Mouse (Mus musculus) limb, embryonic 11.5 days (tissue): ENCODE data around the gene Ctsw. TPM values are rescaled to one million over a fixed set of nuclear protein-coding genes. Genes with fewer than 3 reads are reported as not detected.
"Not testable (repeated sequence)": the region's sequence is repeated elsewhere in the genome, so short reads cannot be mapped to it uniquely, and the experiment has no call there.

Experiments used
- ATAC-seq: fragments of 200-750 bp; cut with Nextera tagmentation; 2 replicates; pipeline ENCODE4 v1.8.0; 2017; ENCODE audit warnings: low read depth; ENCODE audit not compliant: insufficient number of reproducible peaks, low FRiP score, low TSS enrichment
- DNase-seq: peaks from one replicate; pipeline ENCODE4 v3.0.0-alpha.2; 2015; ENCODE audit warnings: low spot score
- H3K27ac ChIP-seq: fragments of 300-500 bp; sonication (generic); replicated peaks from 2 replicates; pipeline ENCODE4 v1.5.1; 2014; ENCODE audit warnings: low read depth, mild to moderate bottlenecking, low read length
- H3K27me3 ChIP-seq: fragments of 300-500 bp; sonication (generic); 2 replicates; pipeline ENCODE4 v1.6.1; 2014; ENCODE audit warnings: mild to moderate bottlenecking, low read length, mixed read lengths; ENCODE audit not compliant: control insufficient read depth, insufficient read depth
- H3K36me3 ChIP-seq: fragments of 300-500 bp; sonication (generic); 2 replicates; pipeline ENCODE4 v1.6.1; 2014; ENCODE audit warnings: mild to moderate bottlenecking, low read length, moderate library complexity, mixed read lengths; ENCODE audit not compliant: control insufficient read depth, insufficient read depth
- H3K4me1 ChIP-seq: fragments of 300-500 bp; sonication (generic); 2 replicates; pipeline ENCODE4 v1.6.1; 2014; ENCODE audit warnings: low read length, mixed read lengths; ENCODE audit not compliant: control insufficient read depth, insufficient read depth
- H3K4me2 ChIP-seq: fragments of 300-500 bp; sonication (generic); 2 replicates; pipeline ENCODE4 v1.6.1; 2014; ENCODE audit warnings: low read depth, mild to moderate bottlenecking, moderate library complexity; ENCODE audit not compliant: severe bottlenecking
- H3K4me3 ChIP-seq: fragments of 300-500 bp; sonication (generic); 2 replicates; pipeline ENCODE4 v1.5.1; 2014; ENCODE audit warnings: low read depth, low read length
- H3K9ac ChIP-seq: fragments of 300-500 bp; sonication (generic); 2 replicates; pipeline ENCODE4 v1.6.1; 2014; ENCODE audit warnings: mild to moderate bottlenecking, low read length
- H3K9me3 ChIP-seq: fragments of 300-500 bp; sonication (generic); 2 replicates; pipeline ENCODE4 v1.6.1; 2016; ENCODE audit warnings: low read length; ENCODE audit not compliant: control insufficient read depth
- WGBS: fragments of 180-500 bp; shearing (Covaris S2); extraction: QIAGEN DNeasy Blood & Tissue Kit; methylation state at CpG from one replicate; pipeline ENCODE4 v1.1.7; 2014; 5-methylcytosine and 5-hydroxymethylcytosine counted together
- polyA plus RNA-seq: library from polyadenylated mRNA; unstranded; fragments of >200 nt; fragmentation: Nextera tagmentation; extraction: Ambion mirVana; gene quantifications from 2 replicates; pipeline ENCODE4 v1.2.1, GENCODE M21; 2014

Ctsw gene
- polyA plus RNA-seq, 1 experiment from 2014 or later: 1.0 TPM

DNA sequence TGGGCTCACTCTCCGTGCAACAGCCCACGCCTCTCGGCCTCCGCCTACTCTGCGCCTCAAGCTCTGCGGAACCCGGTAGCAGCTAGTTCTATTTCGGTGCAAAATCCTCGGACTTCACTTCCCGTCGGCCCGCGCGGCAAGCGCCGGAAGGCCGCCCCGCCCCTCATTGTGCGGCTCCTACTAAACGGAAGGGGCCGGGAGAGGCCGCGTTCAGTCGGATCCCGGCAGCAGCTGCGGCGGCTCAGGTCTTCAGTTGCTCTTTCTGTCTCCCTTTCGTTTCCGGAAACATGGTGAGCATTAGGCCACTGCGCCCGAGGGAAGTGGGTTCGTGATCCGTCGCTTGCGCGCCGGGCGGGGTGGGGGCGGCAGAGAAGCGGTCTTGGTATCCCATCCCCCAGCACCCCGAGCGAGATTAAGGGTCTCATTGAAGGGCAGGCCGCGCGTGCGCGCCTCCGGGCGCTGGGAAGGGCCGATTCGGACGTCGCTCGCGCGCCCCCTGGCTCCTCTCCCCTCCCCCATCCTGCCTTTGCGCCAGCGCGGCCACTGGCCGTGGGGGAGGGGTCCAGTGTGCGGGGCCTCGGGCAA lies 22.1 kb upstream of the Ctsw start, which contains the start of gene Cfl1:
TSS of gene Cfl1 (plus strand) at position 143 of the 585 bp plus-strand sequence.
- H3K27ac ChIP-seq: peak within 1 kb of the TSS; percentile 97
- no peaks in the 10 kb centered on the region for H3K9me3 ChIP-seq
- peaks cover 9% of the 10 kb centered on the region; the same call in 1 of the 2 replicates for H3K4me1 ChIP-seq
- ATAC-seq (peak; percentile 45), DNase-seq (peak; percentile 96)
- H3K27me3 ChIP-seq: no peaks in the 10 kb centered on the region
- under 1% methylated on average over 62 of the region's 62 CpGs for WGBS
- peak within 1 kb of the TSS; percentile 94 for H3K9ac ChIP-seq
- H3K36me3 ChIP-seq: peaks cover 20% of the 10 kb centered on the region
- H3K4me2 ChIP-seq: peak within 1 kb of the TSS; percentile 59
- peak within 1 kb of the TSS; percentile 100 for H3K4me3 ChIP-seq

DNA sequence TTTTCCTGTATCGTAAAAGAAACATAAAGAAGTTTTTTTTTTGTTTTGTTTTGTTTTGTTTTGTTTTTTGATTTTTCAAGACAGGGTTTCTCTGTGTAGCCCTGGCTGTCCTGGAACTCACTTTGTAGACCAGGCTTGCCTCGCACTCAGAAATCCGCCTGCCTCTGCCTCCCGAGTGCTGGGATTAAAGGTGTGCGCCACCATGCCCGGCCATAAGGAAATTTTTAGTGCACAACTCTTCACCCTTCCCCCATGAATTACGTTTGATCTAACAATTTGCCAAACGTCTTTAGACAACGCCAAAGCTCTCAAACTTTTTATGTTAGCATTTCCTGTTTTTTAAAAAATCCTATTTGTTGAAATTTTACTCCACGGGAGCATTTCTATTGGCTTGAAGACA lies 21.4 kb upstream of the Ctsw start:
- not testable (repeated sequence) for H3K27me3 ChIP-seq, DNase-seq, H3K4me1 ChIP-seq, ATAC-seq, H3K9ac ChIP-seq, H3K9me3 ChIP-seq
- Histone ChIP-seq H3K4me2 (peak overlapping the region; percentile 20; the same call in 1 of the 2 replicates), H3K4me3 (peak overlapping the region; percentile 100; the same call in 1 of the 2 replicates), H3K36me3 (peaks cover 21% of the 10 kb centered on the region), H3K27ac (peak overlapping the region; percentile 97; the same call in 1 of the 2 replicates)
- WGBS: 57% methylated on average over 10 of the region's 10 CpGs

DNA sequence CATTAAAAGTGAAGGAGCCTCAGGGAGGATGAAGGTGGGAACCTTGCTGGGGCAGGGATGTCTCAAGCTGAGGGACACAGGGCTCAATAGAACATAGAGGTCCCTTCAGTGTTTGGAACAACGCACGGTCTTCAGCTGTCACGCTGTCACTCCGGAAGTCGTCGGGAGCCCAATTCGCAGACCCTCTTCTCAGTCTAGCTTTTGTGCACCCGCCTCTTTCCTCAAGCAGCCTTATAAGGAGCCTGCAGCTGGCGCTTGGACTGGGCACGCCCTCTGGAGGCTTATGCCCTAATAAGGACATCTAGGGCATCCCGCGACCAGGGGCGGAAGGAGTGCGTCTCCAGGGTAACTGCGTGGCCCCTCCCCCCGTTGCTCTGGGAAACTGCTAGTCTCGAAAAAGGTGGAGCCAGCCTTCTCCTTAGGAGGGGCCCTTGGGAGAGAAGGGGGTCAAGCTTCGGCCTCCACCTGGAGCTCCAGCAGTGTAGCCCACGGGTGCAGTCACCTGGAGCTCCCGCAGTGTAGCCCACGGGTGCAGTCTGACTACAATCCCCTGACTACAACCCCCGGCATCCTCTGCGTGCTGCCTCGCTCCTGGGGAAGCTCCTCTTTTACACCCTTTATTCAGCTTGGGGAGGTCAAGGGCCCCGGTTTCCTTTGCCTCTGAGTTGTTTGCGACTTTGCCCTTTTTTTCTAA lies 20.7 kb upstream of the Ctsw start:
- DNase-seq (peak; percentile 99), ATAC-seq (peak; percentile 80)
- Histone ChIP-seq H3K9ac (peak overlapping the region; percentile 47), H3K4me1 (peaks cover 9% of the 10 kb centered on the region; the same call in 1 of the 2 replicates), H3K36me3 (peaks cover 19% of the 10 kb centered on the region), H3K27ac (peak overlapping the region; percentile 90), H3K27me3 (no peaks in the 10 kb centered on the region), H3K4me2 (peak overlapping the region; percentile 59), H3K4me3 (peak overlapping the region; percentile 41), H3K9me3 (no peaks in the 10 kb centered on the region)
- under 1% methylated on average over 26 of the region's 26 CpGs for WGBS

DNA sequence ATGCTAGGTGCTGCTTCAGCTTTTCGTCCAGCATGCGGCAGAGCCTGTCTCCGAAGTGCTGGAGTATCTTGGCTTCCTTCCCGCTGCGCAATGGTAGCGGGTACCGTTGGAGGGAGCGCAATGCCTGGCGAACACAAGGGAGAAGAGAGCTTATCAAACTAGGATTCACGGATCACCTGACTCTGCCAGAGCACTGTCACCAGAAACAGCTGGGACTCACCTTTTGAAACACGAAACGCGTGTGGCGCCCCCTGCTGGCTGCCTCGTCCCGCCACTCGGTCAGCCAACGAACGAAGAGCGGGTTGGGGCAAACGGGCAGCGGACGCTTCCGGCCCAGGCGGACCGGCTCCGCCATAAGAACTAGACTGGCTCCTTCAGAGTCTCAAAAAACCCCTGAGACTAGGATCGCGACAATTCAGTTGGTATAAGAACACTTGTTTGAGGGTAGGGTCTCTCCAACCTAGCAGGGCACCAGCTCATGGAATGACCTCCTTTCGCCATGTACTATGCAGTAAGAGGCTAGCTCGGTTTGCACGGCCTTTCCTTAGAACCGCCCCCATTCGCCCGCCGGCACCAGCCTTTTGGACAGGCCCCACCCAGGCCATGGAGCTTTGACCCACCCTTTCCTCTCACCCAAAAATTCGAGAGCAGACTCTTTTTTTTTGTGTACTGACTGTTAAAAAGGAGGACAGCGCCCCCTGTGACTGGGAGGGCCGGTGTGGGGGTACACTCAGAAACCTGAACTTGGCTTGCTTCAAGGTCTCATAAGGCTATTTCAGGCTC lies 19.7 kb upstream of the Ctsw start, which contains the start of gene Mus81:
TSS of gene Mus81 (minus strand) at position 635 of the 783 bp plus-strand sequence.
- ATAC-seq: peak; percentile 80
- Histone ChIP-seq H3K27ac (peak within 1 kb of the TSS; percentile 90), H3K4me1 (peaks cover 9% of the 10 kb centered on the region; the same call in 1 of the 2 replicates), H3K9me3 (no peaks in the 10 kb centered on the region), H3K36me3 (peaks cover 15% of the 10 kb centered on the region), H3K4me2 (peak within 1 kb of the TSS; percentile 59), H3K27me3 (no peaks in the 10 kb centered on the region), H3K9ac (peak within 1 kb of the TSS; percentile 60), H3K4me3 (peak within 1 kb of the TSS; percentile 41)
- peak; percentile 99 for DNase-seq
- under 1% methylated on average over 39 of the region's 39 CpGs for WGBS

DNA sequence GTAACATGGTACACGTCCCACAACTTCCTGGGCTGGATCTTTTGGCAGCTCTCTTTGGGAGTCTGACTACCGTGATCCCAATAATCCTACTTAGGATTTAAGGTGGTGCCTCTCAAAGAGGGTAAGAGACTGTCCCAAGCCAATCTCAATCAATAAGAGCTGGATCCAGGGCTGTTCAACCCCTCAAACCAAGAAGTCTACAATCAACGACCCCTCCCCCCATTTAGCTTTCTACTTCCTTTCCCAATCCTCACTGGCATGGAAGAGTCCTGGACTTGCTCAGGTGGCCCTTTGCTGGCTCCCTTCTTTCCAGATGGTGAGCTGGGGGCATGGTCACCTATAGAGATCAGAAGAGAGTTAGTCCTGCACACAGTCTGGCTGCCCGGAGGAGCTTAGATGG lies 18.5 kb upstream of the Ctsw start:
- Histone ChIP-seq H3K4me1 (peaks cover 4% of the 10 kb centered on the region; the same call in 1 of the 2 replicates), H3K4me3 (no peak overlapping the region), H3K9me3 (no peaks in the 10 kb centered on the region), H3K36me3 (peaks cover 10% of the 10 kb centered on the region), H3K9ac (no peak overlapping the region), H3K4me2 (peak overlapping the region; percentile 59; the same call in 1 of the 2 replicates), H3K27ac (no peak overlapping the region), H3K27me3 (no peaks in the 10 kb centered on the region)
- DNase-seq (no peak), ATAC-seq (no peak)
- WGBS: 90% methylated on average over 4 of the region's 4 CpGs

DNA sequence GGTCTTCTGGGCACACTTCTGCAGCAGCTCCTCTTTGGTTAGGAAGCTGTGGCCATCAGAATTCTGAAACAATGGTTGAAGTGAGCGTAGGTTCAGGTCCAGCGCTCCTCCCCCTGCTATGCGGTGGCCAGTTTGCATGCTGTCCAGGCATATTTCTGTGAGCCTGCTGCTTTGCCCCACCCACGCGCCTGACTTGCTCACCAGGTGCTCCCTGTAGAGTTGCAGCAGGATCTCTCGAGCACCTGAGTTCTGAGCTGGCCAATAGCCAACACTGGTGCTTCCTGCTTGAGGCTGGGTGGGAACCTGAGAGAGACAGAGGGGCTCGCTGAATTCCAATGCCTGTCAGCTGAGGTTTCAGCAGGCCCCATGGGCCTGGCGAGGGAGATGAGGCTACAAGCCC lies 18.0 kb upstream of the Ctsw start:
- no peak overlapping the region for H3K4me3 ChIP-seq

DNA sequence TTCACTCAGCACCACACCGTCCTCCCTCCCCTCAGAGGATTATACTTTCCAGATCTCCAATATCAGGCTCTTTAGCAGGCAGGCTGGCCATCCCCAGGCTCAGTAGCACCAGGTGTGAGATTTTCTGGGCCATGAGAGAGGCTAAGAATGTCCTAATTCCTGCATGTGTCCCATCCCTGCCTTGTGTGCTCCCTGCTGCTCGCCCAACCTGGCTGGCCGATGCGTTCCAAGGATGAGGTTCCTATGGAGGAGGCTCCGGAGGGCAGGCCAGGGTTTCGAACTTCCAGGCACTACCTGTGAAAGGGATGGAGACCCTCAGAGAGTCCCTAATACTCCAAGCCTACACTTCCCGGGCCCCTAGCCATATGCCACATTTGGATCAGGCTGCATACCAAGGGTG lies 17.5 kb upstream of the Ctsw start:
- ATAC-seq (no peak), DNase-seq (no peak)
- H3K9ac ChIP-seq: no peak overlapping the region
- WGBS: 92% methylated on average over 7 of the region's 7 CpGs
- H3K27ac ChIP-seq: no peak overlapping the region
- H3K27me3 ChIP-seq: no peaks in the 10 kb centered on the region
- H3K4me1 ChIP-seq: peaks cover 4% of the 10 kb centered on the region; the same call in 1 of the 2 replicates
- H3K36me3 ChIP-seq: peaks cover 12% of the 10 kb centered on the region
- H3K9me3 ChIP-seq: no peaks in the 10 kb centered on the region
- H3K4me2 ChIP-seq: no peak overlapping the region
- H3K4me3 ChIP-seq: no peak overlapping the region

More for the DNA sequence above, 18.0 kb upstream of the Ctsw start:
- peaks cover 4% of the 10 kb centered on the region; the same call in 1 of the 2 replicates for H3K4me1 ChIP-seq
- peaks cover 12% of the 10 kb centered on the region for H3K36me3 ChIP-seq
- no peak overlapping the region for H3K9ac ChIP-seq
- DNase-seq (no peak), ATAC-seq (no peak)
- no peaks in the 10 kb centered on the region for H3K9me3 ChIP-seq
- 90% methylated on average over 8 of the region's 8 CpGs for WGBS
- H3K27ac ChIP-seq: no peak overlapping the region
- H3K27me3 ChIP-seq: no peaks in the 10 kb centered on the region
- H3K4me2 ChIP-seq: no peak overlapping the region

DNA sequence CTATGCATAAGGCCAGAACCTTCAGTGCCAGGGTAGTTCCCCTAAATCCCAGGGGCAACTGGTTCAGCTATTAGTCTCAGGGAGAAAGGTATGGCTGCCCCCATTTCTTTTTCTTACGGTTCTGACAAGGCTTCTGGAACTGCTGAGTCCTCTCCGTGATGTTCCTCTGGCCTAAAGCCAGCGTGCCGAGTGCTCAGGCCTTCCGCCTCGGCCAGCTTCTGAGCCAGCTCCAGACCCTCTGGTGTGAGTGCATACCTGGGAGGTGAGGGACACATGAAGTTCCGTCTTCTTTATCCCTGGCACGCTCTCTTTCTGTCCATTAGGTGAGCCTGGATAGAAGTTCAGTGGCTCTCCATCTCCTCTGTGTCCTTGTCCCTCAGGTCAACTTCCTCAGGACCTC lies 17.1 kb upstream of the Ctsw start:
- WGBS: 92% methylated on average over 8 of the region's 8 CpGs
- Histone ChIP-seq H3K4me1 (peaks cover 4% of the 10 kb centered on the region; the same call in 1 of the 2 replicates), H3K36me3 (peaks cover 12% of the 10 kb centered on the region), H3K4me3 (no peak overlapping the region), H3K27ac (no peak overlapping the region), H3K9me3 (no peaks in the 10 kb centered on the region), H3K27me3 (no peaks in the 10 kb centered on the region), H3K9ac (no peak overlapping the region), H3K4me2 (no peak overlapping the region)
- no peak for ATAC-seq
- DNase-seq: no peak
